Mouse (Mus musculus): ENCODE measurements around the gene Nat10.

GRCm38 (mm10) chr2:103703865-103704264 is 57.2 kb downstream of the Nat10 start:
- no peak for TF ChIP-seq CTCF (IDR thresholded peaks at IDR 0.05)
- no peak for TF ChIP-seq EP300 (IDR thresholded peaks at IDR 0.05)

Data from lung, postnatal 0 days (tissue).